Mouse (Mus musculus): ENCODE measurements around the gene 4930507D05Rik. TPM values are rescaled to one million over a fixed set of nuclear protein-coding genes. Genes with fewer than 3 reads are reported as not detected.
A peak's percentile ranks its signal among the peaks of the same experiment; 100 is the strongest.
"Not testable (repeated sequence)": the region's sequence is repeated elsewhere in the genome, so short reads cannot be mapped to it uniquely, and the experiment has no call there.

The 4930507D05Rik gene
- polyA plus RNA-seq, 1 experiment from 2014 or later = 1.6 TPM

DNA sequence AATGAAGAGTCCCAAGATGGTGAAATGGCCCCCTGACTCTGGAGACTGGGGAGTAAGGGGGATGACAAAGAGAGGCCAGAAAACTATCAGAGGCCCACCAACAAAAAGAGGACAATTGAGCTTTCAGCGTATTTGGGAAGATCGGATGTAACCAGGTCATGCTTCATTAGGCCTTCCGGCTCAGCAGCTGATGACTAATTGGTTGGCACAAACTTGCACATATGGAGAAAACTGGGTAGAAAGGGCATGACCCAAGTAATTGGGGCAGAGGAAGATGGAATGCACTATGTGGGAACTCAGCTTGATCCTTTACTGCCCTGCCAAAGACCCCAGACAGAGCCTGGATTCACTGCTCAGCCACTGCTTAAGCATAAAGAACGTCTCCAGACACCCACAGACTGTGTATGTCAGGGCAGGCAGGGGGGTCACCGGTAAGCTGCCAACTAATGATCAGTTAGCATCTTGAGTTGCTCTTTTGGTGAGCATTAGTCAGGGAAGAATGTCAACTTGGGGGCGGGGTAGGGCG, 30.4 kb upstream of the 4930507D05Rik start:
- no peak for DNase-seq
- Histone ChIP-seq H3K4me1 (ENCODE audit: control insufficient read depth, insufficient read depth, low read length) (no peaks in the 10 kb centered on the region), H3K9me3 (ENCODE audit: control insufficient read depth, low read length) (no peaks in the 10 kb centered on the region), H3K27me3 (ENCODE audit: control insufficient read depth, insufficient read depth, low read length) (no peaks in the 10 kb centered on the region), H3K4me2 (ENCODE audit: low read length) (no peak overlapping the region), H3K9ac (replicated peaks; ENCODE audit: low read length) (no peak overlapping the region), H3K4me3 (replicated peaks; ENCODE audit: low read depth, low read length) (no peak overlapping the region), H3K36me3 (ENCODE audit: control insufficient read depth, insufficient read depth, low read length) (no peaks in the 10 kb centered on the region), H3K27ac (replicated peaks; ENCODE audit: low read depth, low read length) (no peak overlapping the region)
- no peak for ATAC-seq (ENCODE audit: low FRiP score, low TSS enrichment)
- WGBS = 65% methylated on average over 7 of the region's 7 CpGs

DNA sequence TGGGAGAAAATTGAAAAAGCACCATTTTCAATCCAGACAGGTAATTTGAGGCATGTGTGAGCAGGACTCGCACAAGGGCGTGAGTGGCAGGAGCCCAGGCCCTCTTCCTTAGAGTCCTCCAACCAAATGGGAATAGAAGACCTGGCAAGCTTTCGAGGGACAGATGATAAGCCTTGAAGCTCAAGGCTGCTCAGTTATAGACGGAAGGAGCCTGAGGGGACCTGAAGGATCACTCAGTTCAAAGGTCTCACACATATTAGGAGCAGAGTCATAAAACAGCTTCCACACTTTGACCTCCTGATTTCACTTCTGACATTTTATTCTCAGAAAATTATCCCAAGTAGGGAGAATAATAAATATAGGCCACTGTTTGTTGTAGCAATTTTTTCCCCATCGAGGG, 29.9 kb upstream of the 4930507D05Rik start:
- DNase-seq (no peak), ATAC-seq (ENCODE audit: low FRiP score, low TSS enrichment) (no peak)
- Histone ChIP-seq H3K9me3 (ENCODE audit: control insufficient read depth, low read length) (no peaks in the 10 kb centered on the region), H3K4me3 (replicated peaks; ENCODE audit: low read depth, low read length) (no peak overlapping the region), H3K27ac (replicated peaks; ENCODE audit: low read depth, low read length) (no peak overlapping the region), H3K4me2 (ENCODE audit: low read length) (no peak overlapping the region), H3K36me3 (ENCODE audit: control insufficient read depth, insufficient read depth, low read length) (no peaks in the 10 kb centered on the region), H3K9ac (replicated peaks; ENCODE audit: low read length) (no peak overlapping the region), H3K27me3 (ENCODE audit: control insufficient read depth, insufficient read depth, low read length) (no peaks in the 10 kb centered on the region), H3K4me1 (ENCODE audit: control insufficient read depth, insufficient read depth, low read length) (no peaks in the 10 kb centered on the region)
- WGBS = 88% methylated on average over 5 of the region's 5 CpGs

GRCm38 (mm10) chr10:62420399-62420798, 28.9 kb upstream of the 4930507D05Rik start:
- H3K9me3 ChIP-seq (ENCODE audit: control insufficient read depth, low read length) = no peaks in the 10 kb centered on the region

DNA sequence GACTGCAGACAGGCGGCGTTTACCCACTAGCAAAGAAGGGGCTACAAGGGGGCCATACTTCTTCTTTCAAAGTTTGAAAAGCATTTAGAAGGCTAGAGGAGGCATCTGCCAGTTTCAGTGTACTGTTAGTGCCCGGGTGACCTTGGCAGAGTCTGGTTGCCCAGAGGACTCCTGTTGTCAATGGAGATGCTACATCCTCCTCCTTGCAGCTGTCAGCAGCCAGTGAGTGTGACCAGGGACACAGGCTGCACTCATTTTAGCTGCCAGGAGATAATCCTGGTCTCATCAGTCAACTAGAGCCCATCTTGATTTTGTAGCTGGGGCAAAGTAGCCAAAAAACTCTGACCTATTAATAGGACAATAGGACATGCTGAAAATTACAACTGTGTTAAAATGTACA, 28.2 kb upstream of the 4930507D05Rik start:
- WGBS = 84% methylated on average over 3 of the region's 3 CpGs
- Histone ChIP-seq H3K36me3 (ENCODE audit: control insufficient read depth, insufficient read depth, low read length) (no peaks in the 10 kb centered on the region), H3K4me3 (replicated peaks; ENCODE audit: low read depth, low read length) (no peak overlapping the region), H3K9ac (replicated peaks; ENCODE audit: low read length) (no peak overlapping the region), H3K4me2 (ENCODE audit: low read length) (no peak overlapping the region), H3K27me3 (ENCODE audit: control insufficient read depth, insufficient read depth, low read length) (no peaks in the 10 kb centered on the region), H3K27ac (replicated peaks; ENCODE audit: low read depth, low read length) (no peak overlapping the region), H3K9me3 (ENCODE audit: control insufficient read depth, low read length) (no peaks in the 10 kb centered on the region), H3K4me1 (ENCODE audit: control insufficient read depth, insufficient read depth, low read length) (no peaks in the 10 kb centered on the region)
- ATAC-seq (ENCODE audit: low FRiP score, low TSS enrichment) = no peak
- no peak for DNase-seq

More at GRCm38 (mm10) chr10:62420399-62420798, 28.9 kb upstream of the 4930507D05Rik start:
- Histone ChIP-seq H3K27ac (replicated peaks; ENCODE audit: low read depth, low read length) (no peak overlapping the region), H3K4me1 (ENCODE audit: control insufficient read depth, insufficient read depth, low read length) (no peaks in the 10 kb centered on the region), H3K36me3 (ENCODE audit: control insufficient read depth, insufficient read depth, low read length) (no peaks in the 10 kb centered on the region), H3K4me2 (ENCODE audit: low read length) (no peak overlapping the region), H3K4me3 (replicated peaks; ENCODE audit: low read depth, low read length) (no peak overlapping the region), H3K27me3 (ENCODE audit: control insufficient read depth, insufficient read depth, low read length) (no peaks in the 10 kb centered on the region), H3K9ac (replicated peaks; ENCODE audit: low read length) (no peak overlapping the region)
- WGBS = 73% methylated on average over 6 of the region's 6 CpGs
- no peak for DNase-seq
- no peak for ATAC-seq (ENCODE audit: low FRiP score, low TSS enrichment)

DNA sequence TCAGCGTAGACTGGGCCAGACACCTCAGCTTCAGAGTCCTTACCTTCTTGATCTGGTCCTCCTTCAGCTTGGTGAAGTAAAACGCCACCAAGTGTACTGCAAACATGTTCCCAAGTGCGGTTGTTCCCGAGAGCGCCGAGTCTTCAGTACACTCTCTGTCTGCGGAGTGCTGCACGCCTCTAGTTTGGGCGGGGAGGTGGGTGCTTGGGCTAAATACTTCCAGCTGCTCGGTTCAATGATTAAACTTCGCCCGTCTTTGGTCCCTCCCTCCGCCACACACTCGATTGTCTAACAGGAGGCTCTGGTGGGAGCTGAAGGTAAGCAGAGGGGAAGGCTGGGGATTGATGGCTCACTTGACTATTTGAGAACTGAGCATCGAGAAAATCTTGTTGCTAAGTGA, 27.0 kb upstream of the 4930507D05Rik start, which contains the start of gene Hkdc1:
Hkdc1 (minus strand) TSS at position 237 of the 400 bp plus-strand sequence.
- WGBS = 45% methylated on average over 15 of the region's 15 CpGs
- ATAC-seq (ENCODE audit: low FRiP score, low TSS enrichment) (no peak), DNase-seq (no peak)
- no peak within 1 kb of the TSS for H3K4me2 ChIP-seq (ENCODE audit: low read length)
- H3K4me3 ChIP-seq (replicated peaks; ENCODE audit: low read depth, low read length) = no peak within 1 kb of the TSS
- H3K4me1 ChIP-seq (ENCODE audit: control insufficient read depth, insufficient read depth, low read length) = no peaks in the 10 kb centered on the region
- H3K9ac ChIP-seq (replicated peaks; ENCODE audit: low read length) = no peak within 1 kb of the TSS
- H3K36me3 ChIP-seq (ENCODE audit: control insufficient read depth, insufficient read depth, low read length) = no peaks in the 10 kb centered on the region
- H3K27me3 ChIP-seq (ENCODE audit: control insufficient read depth, insufficient read depth, low read length) = no peaks in the 10 kb centered on the region
- H3K27ac ChIP-seq (replicated peaks; ENCODE audit: low read depth, low read length) = no peak within 1 kb of the TSS
- H3K9me3 ChIP-seq (ENCODE audit: control insufficient read depth, low read length) = no peaks in the 10 kb centered on the region

DNA sequence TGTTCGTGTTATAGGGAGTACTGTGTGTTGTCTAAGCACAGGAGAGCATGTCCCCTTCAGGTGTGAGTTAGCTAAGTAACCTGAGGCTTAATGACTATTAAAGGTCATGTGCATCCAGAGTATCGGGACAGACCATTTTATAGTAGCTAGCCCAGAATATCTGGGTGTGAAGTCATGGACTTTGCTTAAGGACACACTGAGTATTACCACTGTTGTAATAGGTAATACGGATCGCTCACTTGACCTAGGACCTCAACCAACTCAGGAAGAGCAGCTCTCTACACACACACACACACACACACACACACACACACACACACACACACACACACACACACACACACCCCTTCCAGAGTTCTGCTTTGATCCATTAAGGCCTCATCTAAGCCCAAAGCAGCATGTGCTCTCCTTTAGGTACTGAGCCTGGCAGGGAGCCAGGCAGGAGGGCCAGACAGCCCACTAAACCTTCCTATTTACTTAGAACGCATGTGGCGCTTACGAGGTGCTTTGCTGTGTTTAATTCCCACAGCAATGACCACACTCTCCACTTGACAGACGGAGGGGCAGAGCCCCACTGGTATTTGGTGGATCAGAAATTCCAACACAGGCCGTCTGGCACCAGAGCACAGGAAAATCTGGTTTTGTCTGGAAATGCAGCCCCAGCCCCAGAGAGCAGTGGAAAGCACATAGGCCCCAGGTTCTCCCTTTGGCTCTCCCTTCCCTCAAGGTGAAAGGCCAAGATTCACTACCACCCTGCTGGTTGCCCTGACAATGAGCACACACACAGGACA, 24.0 kb upstream of the 4930507D05Rik start:
- ATAC-seq (ENCODE audit: low FRiP score, low TSS enrichment) (no peak), DNase-seq (peak; percentile 28)
- 49% methylated on average over 9 of the region's 9 CpGs for WGBS

DNA sequence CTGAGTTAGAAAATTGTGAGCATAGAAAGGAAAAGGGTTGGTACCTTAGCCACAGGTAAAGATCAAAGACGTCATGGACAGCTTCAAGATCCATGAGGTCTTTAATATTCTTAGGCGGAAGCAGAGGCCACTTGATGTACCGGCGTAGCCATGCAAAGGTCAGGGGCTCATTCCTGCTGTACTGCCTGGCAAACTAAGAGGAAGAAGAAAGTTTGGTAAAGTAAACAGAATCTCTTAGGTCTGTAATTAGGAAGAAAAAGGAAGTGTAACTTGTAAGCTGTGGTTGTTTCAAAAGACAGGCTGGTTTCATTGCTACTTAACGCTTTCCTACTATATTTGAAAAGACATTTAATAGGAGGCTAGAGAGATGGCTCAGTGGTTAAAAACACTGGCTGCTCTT, 18.9 kb upstream of the 4930507D05Rik start:
- Histone ChIP-seq H3K27me3 (ENCODE audit: control insufficient read depth, insufficient read depth, low read length) (no peaks in the 10 kb centered on the region), H3K27ac (replicated peaks; ENCODE audit: low read depth, low read length) (no peak overlapping the region), H3K4me2 (ENCODE audit: low read length) (no peak overlapping the region), H3K4me1 (ENCODE audit: control insufficient read depth, insufficient read depth, low read length) (no peaks in the 10 kb centered on the region), H3K9ac (replicated peaks; ENCODE audit: low read length) (no peak overlapping the region), H3K9me3 (ENCODE audit: control insufficient read depth, low read length) (no peaks in the 10 kb centered on the region), H3K4me3 (replicated peaks; ENCODE audit: low read depth, low read length) (no peak overlapping the region), H3K36me3 (ENCODE audit: control insufficient read depth, insufficient read depth, low read length) (peaks cover 78% of the 10 kb centered on the region)
- 96% methylated on average over 5 of the region's 5 CpGs for WGBS
- DNase-seq (no peak), ATAC-seq (ENCODE audit: low FRiP score, low TSS enrichment) (no peak)

More for the DNA sequence above, 24.0 kb upstream of the 4930507D05Rik start:
- H3K36me3 ChIP-seq (ENCODE audit: control insufficient read depth, insufficient read depth, low read length) = peaks cover 27% of the 10 kb centered on the region
- no peak overlapping the region for H3K9ac ChIP-seq (replicated peaks; ENCODE audit: low read length)
- H3K4me3 ChIP-seq (replicated peaks; ENCODE audit: low read depth, low read length) = no peak overlapping the region
- H3K27me3 ChIP-seq (ENCODE audit: control insufficient read depth, insufficient read depth, low read length) = no peaks in the 10 kb centered on the region
- H3K4me1 ChIP-seq (ENCODE audit: control insufficient read depth, insufficient read depth, low read length) = no peaks in the 10 kb centered on the region
- no peak overlapping the region for H3K27ac ChIP-seq (replicated peaks; ENCODE audit: low read depth, low read length)
- no peak overlapping the region for H3K4me2 ChIP-seq (ENCODE audit: low read length)
- H3K9me3 ChIP-seq (ENCODE audit: control insufficient read depth, low read length) = no peaks in the 10 kb centered on the region

DNA sequence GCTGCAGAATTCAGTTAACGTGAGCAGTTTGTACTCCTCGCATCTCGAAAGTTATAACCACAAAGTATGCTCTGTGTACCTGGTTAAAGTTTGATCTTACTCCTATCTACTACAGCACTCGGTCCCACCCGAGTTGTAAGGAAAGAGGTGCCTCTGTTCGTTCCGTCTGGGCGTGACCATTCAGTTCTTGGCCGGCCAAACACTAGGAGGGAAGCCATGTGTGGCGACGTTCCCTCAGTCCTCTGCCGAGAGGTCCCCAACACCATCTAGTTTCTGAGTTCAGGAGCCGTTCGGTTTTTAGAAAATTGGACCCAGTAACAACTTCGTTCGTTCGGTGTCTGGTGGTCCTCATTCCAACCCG, 971 bp downstream of the 4930507D05Rik start:
- ATAC-seq (ENCODE audit: low FRiP score, low TSS enrichment) (no peak), DNase-seq (no peak)
- Histone ChIP-seq H3K9me3 (ENCODE audit: control insufficient read depth, low read length) (no peaks in the 10 kb centered on the region), H3K27me3 (ENCODE audit: control insufficient read depth, insufficient read depth, low read length) (no peaks in the 10 kb centered on the region), H3K36me3 (ENCODE audit: control insufficient read depth, insufficient read depth, low read length) (peaks cover 27% of the 10 kb centered on the region), H3K4me1 (ENCODE audit: control insufficient read depth, insufficient read depth, low read length) (peaks cover 13% of the 10 kb centered on the region), H3K9ac (replicated peaks; ENCODE audit: low read length) (peak overlapping the region; percentile 93), H3K27ac (replicated peaks; ENCODE audit: low read depth, low read length) (peak overlapping the region; percentile 91), H3K4me3 (replicated peaks; ENCODE audit: low read depth, low read length) (peak overlapping the region; percentile 98), H3K4me2 (ENCODE audit: low read length) (peak overlapping the region; percentile 80)
- 41% methylated on average over 18 of the region's 18 CpGs for WGBS

- not testable (repeated sequence) for ATAC-seq (ENCODE audit: low FRiP score, low TSS enrichment); H3K9ac ChIP-seq (replicated peaks; ENCODE audit: low read length); H3K9me3 ChIP-seq (ENCODE audit: control insufficient read depth, low read length); H3K4me2 ChIP-seq (ENCODE audit: low read length); H3K4me3 ChIP-seq (replicated peaks; ENCODE audit: low read depth, low read length); H3K27ac ChIP-seq (replicated peaks; ENCODE audit: low read depth, low read length); DNase-seq; H3K27me3 ChIP-seq (ENCODE audit: control insufficient read depth, insufficient read depth, low read length)
- Histone ChIP-seq H3K36me3 (ENCODE audit: control insufficient read depth, insufficient read depth, low read length) (peaks cover 27% of the 10 kb centered on the region), H3K4me1 (ENCODE audit: control insufficient read depth, insufficient read depth, low read length) (peaks cover 13% of the 10 kb centered on the region)
- WGBS = 69% methylated on average over 11 of the region's 11 CpGs
These were observed 2.7 kb downstream of the 4930507D05Rik start for GRCm38 (mm10) chr10:62452001-62452400.

All from midbrain, embryonic 14.5 days (tissue).